Mouse (Mus musculus) adrenal gland, adult (tissue): ENCODE measurements around the gene Camk2g.

Experiments
- DNase-seq, 2 experiments: peaks; one replicate each; pipeline ENCODE4 v3.0.0; 2022 to 2023; ENCODE audit warnings: low spot score in 1 of 2; ENCODE audit not compliant: inconsistent age in 2 of 2

The Camk2g gene

DNA sequence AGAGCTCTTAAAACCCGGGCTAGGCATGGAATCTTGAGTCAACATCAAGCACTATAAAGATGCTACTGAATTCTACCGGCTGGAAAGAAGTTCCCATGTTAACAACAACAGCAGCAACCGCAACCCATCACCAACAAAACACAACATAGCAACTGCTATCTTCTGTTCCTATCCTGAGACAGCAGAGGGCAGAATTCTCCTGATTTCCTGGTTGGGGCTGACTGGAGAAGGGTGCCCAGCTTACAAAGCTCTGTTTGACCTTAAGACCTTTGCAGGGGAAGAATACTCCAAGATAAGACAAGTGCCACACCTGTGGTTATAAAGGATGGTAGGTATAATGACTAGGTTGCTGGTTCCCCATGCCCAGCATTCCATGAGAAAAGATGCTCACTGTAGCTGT is 47.0 kb downstream of the Camk2g start:
- DNase-seq, result no peak

DNA sequence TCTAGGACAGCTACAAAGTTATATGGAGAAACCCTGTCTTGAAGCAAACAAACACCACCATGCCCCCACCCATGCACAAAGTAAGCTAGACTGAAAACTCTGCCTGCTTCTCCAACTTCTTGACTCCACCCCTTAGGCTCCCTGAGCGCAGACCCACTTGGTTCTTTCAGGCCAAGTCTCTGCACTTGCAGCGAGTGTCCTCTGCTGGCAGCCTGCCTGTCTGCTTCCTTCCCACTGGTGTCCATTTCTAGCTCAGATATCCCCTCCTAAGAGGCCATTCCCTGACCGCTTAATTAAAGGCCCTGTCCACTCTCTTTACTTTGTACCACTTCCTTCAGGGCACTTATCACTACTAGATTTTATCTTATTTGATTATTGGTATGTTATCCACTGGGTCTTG is 50.3 kb downstream of the Camk2g start:
- no peak for DNase-seq

DNA sequence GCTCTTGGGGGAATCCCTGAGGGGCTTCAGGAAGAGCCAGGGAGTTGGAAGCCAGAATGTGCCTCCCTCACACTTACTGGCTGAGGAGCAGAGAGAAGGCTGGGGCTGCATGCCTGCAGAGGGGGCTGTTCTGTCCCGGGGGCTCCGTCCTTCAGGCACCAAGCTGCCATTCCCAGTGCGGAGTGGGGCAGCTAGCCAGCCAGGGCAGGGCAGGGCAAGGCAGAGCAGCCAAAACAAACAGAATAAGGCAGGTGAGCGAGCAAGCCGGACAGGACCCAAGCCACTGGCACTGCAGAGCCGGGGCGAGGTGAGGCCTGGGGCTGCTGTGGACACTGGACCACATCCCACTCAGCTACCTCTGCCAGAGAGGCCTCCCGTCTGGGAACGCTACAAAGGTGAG is 52.6 kb downstream of the Camk2g start:
- no peak for DNase-seq

DNA sequence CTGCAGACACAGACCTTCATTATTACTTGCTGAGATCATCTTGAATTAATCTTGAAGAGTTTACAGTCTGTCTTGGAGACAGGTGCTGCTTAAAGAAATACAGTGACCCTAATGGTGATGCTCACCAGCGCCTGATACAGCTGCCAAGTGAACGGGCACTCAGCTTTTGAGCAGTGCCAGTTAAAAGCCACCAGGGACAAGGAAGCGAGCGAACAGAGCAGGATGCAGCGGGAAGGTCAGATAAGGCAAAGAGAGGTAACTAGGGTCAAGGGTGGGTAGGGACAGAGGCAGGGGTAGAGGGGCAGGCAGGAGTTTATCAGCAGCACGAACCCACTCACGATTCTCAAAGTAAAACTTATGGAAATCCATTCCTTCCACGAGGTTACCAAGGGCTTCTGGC is 55.4 kb downstream of the Camk2g start:
- DNase-seq, result no peak

DNA sequence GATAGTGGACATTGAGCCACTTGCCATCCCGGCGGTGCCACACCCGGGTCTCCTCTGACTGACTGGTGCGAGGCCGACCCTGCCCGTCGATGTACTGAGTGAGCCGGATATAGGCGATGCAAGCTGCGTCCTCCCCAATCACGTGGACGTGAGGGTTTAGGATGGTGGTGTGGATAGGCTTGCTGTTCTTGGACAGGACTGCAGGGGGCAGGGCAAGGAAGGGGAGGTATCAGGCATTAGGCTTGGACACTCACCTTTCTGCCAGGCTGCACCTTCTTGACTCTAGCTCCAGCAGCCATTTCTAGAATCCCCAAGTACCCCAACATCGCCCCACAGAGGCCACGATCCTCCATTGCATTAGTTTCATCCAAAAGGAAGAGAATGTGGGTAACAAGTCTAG is 56.6 kb downstream of the Camk2g start:
- peak; percentile 63 to 79 for DNase-seq

DNA sequence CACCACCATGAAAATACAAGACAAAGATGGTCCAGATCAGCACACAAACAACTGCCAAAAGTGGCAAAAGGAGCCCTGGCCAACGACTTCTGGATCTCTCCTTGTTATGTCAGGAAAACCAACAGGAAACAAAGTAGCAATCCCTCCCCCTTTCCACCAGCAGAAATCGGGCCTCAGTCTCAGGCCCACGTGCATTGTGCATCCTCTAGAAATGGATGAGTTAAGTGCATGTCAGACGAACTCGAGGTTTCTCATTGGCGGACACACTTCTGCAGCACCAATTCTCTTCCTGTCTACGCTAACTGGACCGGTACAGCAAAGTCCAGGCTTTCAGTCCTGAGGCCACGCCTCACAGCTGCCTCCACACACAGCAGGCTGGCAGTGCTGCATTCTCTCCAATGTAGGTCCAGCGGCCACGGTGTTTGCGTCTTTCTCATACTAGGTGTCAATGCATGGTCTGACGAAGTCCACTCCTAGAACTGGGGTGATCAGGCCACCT is 57.9 kb downstream of the Camk2g start:
- DNase-seq, result no peak

DNA sequence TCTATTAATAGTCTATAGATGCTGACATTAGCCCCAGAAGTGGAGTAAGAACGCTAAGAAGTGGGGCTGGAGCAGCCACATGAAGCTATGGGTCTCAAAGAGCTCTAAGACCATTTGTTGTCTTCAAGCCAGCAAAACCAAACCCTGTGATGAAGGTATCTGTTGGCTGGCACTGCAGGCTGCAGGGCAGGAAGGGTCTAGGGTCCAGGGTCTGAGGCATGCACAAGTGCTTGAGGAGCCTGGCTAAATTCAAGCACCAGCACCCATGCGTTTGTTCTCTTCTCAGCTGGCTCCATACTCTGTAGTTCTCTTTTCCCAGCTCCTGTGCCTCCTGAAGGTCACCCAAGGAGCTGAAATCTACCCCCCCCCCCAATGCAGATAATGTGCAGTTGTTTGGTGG is 58.8 kb downstream of the Camk2g start:
- no peak for DNase-seq

DNA sequence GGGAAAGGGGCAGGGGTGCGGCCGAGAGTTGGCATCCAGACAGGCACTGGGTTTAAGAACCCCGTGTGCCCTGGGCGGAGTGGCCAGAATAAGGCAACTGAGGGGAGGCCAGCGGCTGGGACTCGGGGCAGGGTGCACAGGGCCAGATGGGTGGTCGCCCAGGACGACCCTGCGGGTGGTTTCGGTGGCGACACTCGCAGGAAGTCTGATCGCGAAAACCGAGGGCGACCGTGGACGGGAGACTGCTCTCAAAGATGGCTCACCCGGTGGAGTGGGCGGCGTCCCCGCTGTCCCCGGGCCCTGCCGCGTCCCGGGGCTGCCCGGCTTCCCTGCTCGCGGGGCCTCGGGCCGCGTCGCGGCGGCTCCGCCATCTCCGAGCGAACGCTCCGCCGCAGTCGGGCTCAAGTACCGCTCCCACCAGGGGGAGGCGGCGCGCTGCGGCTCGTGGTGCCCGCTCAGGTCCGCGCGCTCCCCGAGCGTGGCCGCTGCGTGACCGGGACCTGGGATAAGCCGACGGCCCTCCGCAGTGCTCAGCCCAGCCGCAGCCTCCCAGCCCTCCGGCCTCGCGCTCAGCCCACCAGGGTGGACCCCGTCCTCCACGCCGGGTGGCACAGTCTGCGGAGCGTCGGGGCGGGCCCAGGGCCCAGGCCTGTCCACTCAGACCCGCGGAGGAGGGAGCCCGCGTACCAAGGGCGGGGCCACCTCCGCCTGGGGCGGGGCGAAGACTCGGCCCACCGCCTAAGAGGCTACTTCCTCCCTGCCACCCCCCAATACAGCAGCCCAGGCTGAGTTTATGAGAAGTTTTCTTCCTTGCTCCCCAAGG is 59.7 kb downstream of the Camk2g start, which contains the start of gene Ndst2:
Gene Ndst2, minus strand, starts transcription at position 611 of the 823 bp plus-strand sequence.
- DNase-seq, result peak; percentile 92 to 97

DNA sequence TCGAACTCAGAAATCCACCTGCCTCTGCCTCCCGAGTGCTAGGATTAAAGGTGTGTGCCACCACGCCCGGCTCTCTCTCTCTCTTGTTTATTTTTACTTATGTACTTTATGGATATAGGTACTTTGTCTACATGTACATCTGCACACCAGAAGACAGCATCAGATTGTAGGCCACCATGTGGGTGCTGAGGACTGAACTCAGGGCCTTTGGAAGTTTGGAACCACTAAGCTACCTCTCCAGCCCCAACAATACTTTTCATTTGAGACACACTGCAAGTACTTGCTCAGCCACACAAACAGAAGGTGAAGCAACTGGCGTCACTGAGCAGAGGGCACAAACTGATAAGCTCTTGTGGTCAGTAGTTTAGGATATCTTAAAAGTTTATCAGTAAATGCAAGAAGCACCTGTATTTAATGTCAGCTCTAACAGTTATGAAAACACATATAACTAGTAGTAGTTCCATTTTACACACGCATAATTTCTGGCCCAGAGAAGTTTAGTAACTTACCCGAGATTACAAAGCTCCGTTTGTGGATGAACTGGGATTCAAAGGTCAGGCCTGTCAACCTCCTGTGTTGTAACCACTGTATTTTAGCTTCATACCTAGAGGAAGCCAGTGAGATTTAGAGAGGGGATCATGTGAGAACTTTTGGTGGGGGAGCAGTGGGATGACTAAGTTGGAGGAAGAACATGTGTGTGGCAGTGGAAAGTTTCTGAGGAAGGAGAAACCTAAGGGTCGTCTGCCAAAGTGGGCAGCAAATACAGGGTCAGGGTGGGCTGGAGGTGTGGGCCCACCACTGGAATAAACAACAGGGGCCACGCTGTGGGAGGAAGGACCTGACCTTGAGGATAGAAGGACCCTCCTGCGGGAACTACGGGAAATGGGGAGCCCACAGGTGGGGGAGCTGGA is 60.6 kb downstream of the Camk2g start:
- DNase-seq, result peak in 1 of 2 experiments; percentile 78

DNA sequence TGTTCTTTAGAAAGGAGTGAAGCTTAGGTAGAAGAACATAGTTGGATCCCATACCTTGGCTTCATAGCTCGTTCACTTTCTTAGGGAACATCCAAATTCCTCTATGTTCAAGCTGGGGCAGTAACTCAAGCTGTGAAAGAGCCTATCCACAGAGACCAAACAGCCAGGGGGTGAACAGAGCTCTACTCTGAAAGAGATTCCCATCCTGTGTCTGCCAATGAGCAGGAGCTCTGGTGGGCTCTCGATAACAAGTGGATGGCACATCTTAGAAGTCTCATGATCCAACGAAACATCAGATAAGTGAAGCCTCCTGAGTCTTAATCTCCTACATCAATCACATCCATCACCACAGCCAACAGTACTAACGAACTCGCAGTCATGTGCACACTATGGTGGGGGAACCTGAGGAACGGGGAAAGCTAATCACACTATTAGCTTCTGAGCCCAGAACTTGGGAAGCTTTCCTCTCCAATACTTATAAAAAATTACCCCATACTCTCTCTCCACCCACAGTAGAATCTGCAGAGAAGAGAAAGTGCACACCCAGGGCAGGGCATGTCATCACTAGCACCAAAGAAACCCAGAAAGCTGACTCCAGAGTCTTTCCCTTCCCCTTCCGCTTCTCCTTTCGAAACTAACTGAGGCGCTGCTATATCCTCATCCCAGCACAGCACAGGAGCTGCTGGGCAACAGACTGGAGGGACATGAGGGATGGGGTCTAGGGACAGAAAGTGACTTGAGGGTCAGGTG is 62.9 kb downstream of the Camk2g start:
- no peak for DNase-seq

DNA sequence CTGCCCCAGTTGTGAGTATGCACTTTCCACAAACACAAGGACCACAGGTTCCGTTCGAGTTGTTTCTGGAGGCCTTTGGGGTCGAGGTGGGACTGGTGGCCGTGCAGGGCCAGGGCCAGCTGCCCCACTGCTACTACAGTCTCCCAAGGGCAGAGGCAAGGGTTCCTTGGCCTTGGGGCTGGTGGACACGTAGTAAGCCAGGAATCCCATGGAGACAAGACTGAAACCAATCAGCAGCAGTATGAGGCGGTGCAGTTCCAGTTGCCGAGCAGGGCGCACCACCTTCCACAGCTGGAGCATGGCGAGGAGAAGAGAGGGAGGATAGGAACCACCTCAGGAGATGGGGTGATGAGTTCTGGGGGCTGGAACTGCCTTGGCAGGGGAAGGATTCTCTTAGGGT is 64.0 kb downstream of the Camk2g start:
- DNase-seq, result peak in 1 of 2 experiments; percentile 58

DNA sequence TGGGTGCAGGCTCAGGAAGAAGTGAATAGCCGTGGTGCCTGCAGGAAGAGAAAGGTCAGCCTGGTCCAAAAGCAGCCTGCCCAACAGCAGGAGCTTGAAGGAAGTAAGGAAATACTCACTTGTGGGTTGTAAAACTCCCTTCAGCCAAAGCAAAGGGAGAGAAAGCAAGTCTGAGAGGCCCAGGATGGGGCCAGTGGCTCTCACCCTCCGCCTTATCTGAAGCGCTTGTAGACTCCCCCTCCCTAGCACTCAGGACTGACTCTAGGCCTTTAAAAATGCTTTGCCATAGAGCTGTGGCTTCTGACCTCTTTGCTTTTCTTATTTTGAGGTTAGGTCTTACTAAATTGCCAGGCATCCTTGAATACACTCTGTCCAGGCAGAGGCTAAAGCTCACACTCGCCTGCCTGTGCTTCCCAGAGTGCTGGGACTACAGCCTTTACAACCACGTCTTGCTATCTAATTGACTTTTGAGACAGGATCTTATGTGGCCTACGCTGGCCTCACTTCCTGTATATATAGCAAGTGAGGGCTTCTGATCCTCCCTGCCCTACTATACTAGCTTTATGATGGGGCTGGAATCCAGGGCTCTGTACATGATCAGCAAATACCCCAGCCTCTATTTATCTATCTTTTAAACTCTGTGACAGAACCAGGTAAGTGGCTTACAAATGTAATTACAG is 68.1 kb downstream of the Camk2g start:
- DNase-seq, result no peak

DNA sequence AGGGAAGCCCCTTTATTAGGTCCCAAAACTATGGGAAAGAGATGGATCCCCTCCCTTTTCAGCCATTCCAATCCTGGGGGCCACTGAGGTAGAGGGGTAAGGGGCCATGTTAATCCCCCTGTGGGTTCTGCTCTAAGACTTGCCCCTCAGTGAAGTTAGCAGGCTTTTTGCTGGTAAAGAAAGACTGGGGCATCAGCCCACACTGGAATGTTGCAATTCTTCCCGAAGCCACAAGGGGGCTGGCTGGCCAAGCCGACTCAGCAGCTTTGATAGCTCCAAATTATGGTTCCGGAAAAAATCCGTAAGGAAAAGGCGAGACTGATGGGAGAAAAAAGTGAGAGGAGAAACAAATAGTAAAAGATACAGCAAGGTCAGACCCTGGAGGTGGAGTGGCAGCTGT is 69.8 kb downstream of the Camk2g start:
- DNase-seq, result peak; percentile 63 to 88

DNA sequence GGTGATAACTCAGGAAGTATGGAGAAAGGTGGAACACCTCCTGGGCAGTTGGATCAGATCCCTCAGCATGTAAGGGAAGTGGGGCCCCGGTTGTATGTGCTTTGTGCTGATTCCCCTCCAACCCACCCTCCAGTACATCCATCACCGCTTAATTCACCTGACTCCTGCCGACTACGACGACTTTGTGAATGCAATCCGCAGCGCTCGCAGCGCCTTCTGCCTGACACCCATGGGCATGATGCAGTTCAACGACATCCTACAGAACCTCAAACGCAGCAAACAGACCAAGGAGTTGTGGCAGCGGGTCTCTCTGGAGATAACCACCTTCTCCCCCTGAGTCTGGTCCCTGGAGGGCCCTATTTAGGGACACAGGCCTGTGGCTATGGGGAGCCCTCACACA is 70.9 kb downstream of the Camk2g start:
- no peak for DNase-seq

DNA sequence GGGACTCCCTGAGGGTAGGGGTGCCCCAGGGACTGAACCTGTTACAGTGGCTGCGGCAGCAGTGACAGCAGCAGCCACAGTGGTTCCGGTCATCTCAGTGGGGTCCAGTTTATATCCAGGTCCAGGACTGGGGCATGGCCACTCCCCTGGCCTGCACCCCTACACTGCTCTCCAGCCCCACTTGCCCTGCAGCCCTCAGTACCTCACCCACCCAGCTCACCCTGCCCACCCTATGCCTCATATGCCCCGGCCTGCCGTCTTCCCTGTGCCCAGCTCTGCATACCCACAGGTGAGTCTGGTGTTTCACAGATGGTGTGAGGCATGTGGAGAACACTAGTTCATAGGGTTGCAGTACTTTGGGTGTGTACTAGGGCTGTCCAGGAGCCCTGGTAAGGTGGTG is 72.5 kb downstream of the Camk2g start:
- DNase-seq, result no peak

DNA sequence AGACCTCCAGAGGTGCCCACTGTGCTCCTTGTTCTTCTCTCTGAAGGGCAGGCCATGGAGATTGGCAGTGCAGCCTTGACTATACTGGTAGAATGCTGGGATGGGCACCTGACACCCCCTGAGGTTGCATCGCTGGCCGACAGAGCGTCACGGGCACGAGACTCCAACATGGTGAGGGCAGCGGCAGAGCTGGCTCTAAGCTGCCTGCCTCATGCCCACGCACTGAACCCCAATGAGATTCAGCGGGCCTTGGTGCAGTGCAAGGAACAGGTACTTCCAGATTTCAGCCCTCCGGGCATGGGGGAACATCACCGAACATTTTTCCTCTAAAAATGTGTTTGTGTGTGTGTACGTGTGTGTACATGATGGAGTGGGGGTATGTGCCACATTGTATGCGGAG is 74.1 kb downstream of the Camk2g start:
- DNase-seq, result no peak

DNA sequence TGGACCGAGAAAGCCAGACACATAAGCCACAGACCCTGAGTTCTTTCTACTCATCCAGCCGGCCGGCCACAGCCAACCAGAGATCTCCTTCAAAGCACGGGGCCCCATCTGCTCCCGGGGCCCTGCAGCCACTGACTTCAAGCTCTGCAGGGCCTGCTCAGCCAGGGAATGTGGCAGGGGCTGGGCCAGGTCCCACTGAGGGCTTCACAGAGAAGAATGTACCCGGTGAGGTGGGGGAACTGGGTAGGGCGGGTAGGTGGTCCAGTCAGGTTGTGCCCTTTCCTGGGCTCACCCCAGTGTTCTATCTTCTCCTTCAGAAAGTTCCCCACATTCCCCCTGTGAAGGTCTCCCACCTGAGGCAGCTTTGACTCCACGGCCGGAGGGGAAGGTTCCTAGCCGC is 75.4 kb downstream of the Camk2g start:
- DNase-seq, result no peak

DNA sequence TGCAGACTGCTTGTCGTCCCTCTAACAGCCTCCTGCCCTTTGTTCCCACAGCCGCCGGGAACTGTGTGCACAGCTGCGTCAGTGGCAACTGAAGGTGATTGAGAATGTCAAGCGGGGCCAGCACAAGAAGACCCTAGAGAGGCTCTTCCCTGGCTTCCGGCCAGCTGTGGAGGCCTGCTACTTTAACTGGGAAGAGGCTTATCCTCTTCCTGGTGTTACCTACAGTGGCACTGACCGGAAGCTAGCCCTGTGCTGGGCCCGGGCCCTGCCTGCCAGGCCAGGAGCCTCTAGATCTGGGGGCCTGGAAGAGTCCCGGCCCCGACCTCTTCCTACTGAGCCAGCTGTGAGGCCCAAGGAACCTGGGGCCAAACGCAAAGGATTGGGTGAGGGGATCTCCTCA is 80.1 kb downstream of the Camk2g start:
- DNase-seq, result no peak

DNA sequence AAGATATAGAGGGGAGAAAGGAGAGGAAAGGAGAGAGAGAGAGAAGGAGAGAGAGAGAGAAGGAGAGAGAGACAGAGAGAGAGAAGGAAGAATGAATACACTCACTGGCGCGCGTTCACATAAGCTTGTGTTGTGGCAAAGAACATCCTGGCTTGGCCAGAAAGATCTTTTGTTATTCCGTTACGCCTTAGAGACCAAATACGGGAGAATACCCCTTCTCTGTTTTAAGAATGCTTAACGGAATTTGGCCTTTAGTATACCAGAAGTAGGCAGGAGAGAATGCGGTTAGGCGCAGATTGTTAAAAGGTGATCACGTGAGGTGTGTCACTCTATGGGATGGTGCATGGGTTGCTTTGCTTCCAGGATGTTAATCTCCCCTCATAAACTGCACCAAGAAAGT is 85.6 kb downstream of the Camk2g start:
- DNase-seq, result peak in 1 of 2 experiments; percentile 55
